Mouse (Mus musculus) bone marrow, adult 2 months (tissue): ENCODE measurements around the gene Erp27.

Source experiments
- CTCF ChIP-seq: fragments of 200-500 bp; IDR thresholded peaks from 2 replicates; pipeline ENCODE4 v1.5.1; 2011; ENCODE audit warnings: low read length, control low read depth; ENCODE audit not compliant: control insufficient read depth, insufficient read depth
- POLR2A ChIP-seq: fragments of 200-500 bp; IDR thresholded peaks from 2 replicates; pipeline ENCODE4 v1.6.1; 2011; ENCODE audit warnings: low read depth, mild to moderate bottlenecking, control low read depth, low read length, borderline replicate concordance; ENCODE audit not compliant: control insufficient read depth

DNA sequence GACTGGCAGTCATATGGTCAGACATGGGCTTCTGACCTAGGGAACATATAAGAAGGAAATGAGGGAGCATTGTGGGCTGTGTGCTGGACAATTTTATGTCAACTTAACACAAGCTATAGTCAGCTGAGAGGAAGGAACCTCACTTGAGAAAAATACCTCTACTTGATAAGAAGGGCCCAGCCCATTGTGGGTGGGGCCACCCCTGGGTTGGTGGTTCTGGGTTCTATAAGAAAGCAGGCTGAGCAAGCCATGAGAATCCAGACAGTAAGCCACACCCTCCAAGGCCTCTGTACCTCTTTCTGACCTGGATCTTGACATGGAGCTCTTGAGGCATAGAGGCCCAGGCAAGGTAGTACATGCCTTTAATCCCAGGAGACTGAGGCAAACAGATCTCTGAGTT lies 21.4 kb upstream of the Erp27 start:
- TF ChIP-seq CTCF (no peak), POLR2A (no peak)
